ENCODE assay signal across 8 mouse cellular contexts in genomic region chr2:25546811-25547491, GRCm38 (mm10). TPM values are rescaled to one million over a fixed set of nuclear protein-coding genes. Genes with fewer than 3 reads are reported as not detected.
DNase-seq lines count a peak whose midpoint lies in the region; ATAC-seq and TF ChIP-seq lines count a peak whose summit lies in the region.

Traf2 (minus strand) TSS chr2:25546940.

- H3K4me2 ChIP-seq in heart, embryonic 15.5 days = peak within 1 kb of the TSS; percentile 76
- H3K4me2 ChIP-seq in liver, embryonic 14.5 days (ENCODE audit: low read depth) = peak within 1 kb of the TSS; percentile 95
- H3K4me2 ChIP-seq in neural tube, embryonic 11.5 days (ENCODE audit: low read depth) = peak within 1 kb of the TSS; percentile 63
- peak within 1 kb of the TSS; percentile 79 for H3K4me2 ChIP-seq in stomach, postnatal 0 days (replicated peaks; ENCODE audit: low read depth)

- peaks cover 24% of the 10 kb centered on the region for H3K4me1 ChIP-seq in forebrain, embryonic 10.5 days
- H3K4me1 ChIP-seq in heart, embryonic 15.5 days (replicated peaks) = peaks cover 16% of the 10 kb centered on the region
- peaks cover 5 to 13% of the 10 kb centered on the region in 2 experiments for H3K4me1 ChIP-seq in liver, embryonic 14.5 days (replicated peaks; ENCODE audit: control insufficient read depth in 2 of 2, insufficient read depth in 2 of 2, low read length in 1 of 2)
- peaks cover 5% of the 10 kb centered on the region for H3K4me1 ChIP-seq in neural tube, embryonic 11.5 days (ENCODE audit: control insufficient read depth, insufficient read depth, low read length)
- H3K4me1 ChIP-seq in stomach, postnatal 0 days (replicated peaks; ENCODE audit: control insufficient read depth, insufficient read depth) = no peaks in the 10 kb centered on the region

- peaks cover 11% of the 10 kb centered on the region; the same call in 1 of the 2 replicates for H3K36me3 ChIP-seq in forebrain, embryonic 10.5 days (replicated peaks)
- no peaks in the 10 kb centered on the region for H3K36me3 ChIP-seq in heart, embryonic 15.5 days
- H3K36me3 ChIP-seq in liver, embryonic 14.5 days (replicated peaks; ENCODE audit: control insufficient read depth, insufficient read depth, low read depth) = peaks cover 2% of the 10 kb centered on the region; the same call in 1 of the 2 replicates
- H3K36me3 ChIP-seq in neural tube, embryonic 11.5 days (ENCODE audit: control insufficient read depth, insufficient read depth, low read length) = no peaks in the 10 kb centered on the region
- H3K36me3 ChIP-seq in stomach, postnatal 0 days (ENCODE audit: control insufficient read depth, insufficient read depth, low read length) = no peaks in the 10 kb centered on the region

- peak; percentile 98 for ATAC-seq in heart, embryonic 15.5 days (replicated peaks; ENCODE audit: insufficient number of reproducible peaks, insufficient read depth, low FRiP score, low read depth)
- ATAC-seq in liver, embryonic 14.5 days (ENCODE audit: insufficient read depth) = peak; percentile 99
- peak; percentile 97 for ATAC-seq in neural tube, embryonic 11.5 days (ENCODE audit: insufficient read depth, low FRiP score, low TSS enrichment)
- peak; percentile 100 for ATAC-seq in stomach, postnatal 0 days (ENCODE audit: low FRiP score, low TSS enrichment)

- H3K9me3 ChIP-seq in forebrain, embryonic 10.5 days = no peaks in the 10 kb centered on the region
- H3K9me3 ChIP-seq in heart, embryonic 15.5 days (replicated peaks) = no peaks in the 10 kb centered on the region
- H3K9me3 ChIP-seq in liver, embryonic 14.5 days (ENCODE audit: control insufficient read depth, low read length) = no peaks in the 10 kb centered on the region
- no peaks in the 10 kb centered on the region for H3K9me3 ChIP-seq in neural tube, embryonic 11.5 days (ENCODE audit: control insufficient read depth, low read length)
- H3K9me3 ChIP-seq in stomach, postnatal 0 days (ENCODE audit: control insufficient read depth, low read length) = no peaks in the 10 kb centered on the region

- H3K9ac ChIP-seq in heart, embryonic 15.5 days = peak within 1 kb of the TSS; percentile 78
- peak within 1 kb of the TSS; percentile 91 for H3K9ac ChIP-seq in liver, embryonic 14.5 days (replicated peaks)
- H3K9ac ChIP-seq in neural tube, embryonic 11.5 days (ENCODE audit: low read length) = peak within 1 kb of the TSS; percentile 61
- H3K9ac ChIP-seq in stomach, postnatal 0 days (ENCODE audit: low read length) = peak within 1 kb of the TSS; percentile 80

- WGBS in forebrain, embryonic 10.5 days = 5% methylated on average over 48 of the region's 48 CpGs
- 2% methylated on average over 48 of the region's 48 CpGs for WGBS in heart, embryonic 15.5 days
- 3% methylated on average over 48 of the region's 48 CpGs for whole genome bisulfite sequencing in liver, embryonic 14.5 days (ENCODE audit: insufficient replicate concordance)
- WGBS in neural tube, embryonic 11.5 days = 3% methylated on average over 48 of the region's 48 CpGs
- WGBS in stomach, postnatal 0 days = 2% methylated on average over 48 of the region's 48 CpGs

- DNase-seq in CD8-positive naive resting alpha-beta T cell, adult 2 months (ENCODE audit: low read depth in 2 of 2, low spot score in 2 of 2) = peak; percentile 96 to 98
- DNase-seq in c-Kit-positive CD71-negative TER-119-negative erythroid progenitor cells, embryonic 14.5 days (ENCODE audit: low read depth) = peak; percentile 97
- peak; percentile 98 for DNase-seq in forebrain, embryonic 10.5 days (ENCODE audit: extremely low spot score, low spot score)
- DNase-seq in kidney, postnatal 25 days = peak; percentile 99 to 100
- DNase-seq in liver, embryonic 14.5 days (ENCODE audit: low read depth in 3 of 3, low spot score in 3 of 3) = peak; percentile 97 to 99 (median 98)
- peak; percentile 99 for DNase-seq in neural tube, embryonic 11.5 days (ENCODE audit: low spot score)
- peak; percentile 99 for DNase-seq in stomach, postnatal 0 days (ENCODE audit: low spot score)

- H3K27me3 ChIP-seq in forebrain, embryonic 10.5 days (ENCODE audit: poor library complexity, severe bottlenecking) = no peaks in the 10 kb centered on the region
- no peaks in the 10 kb centered on the region for H3K27me3 ChIP-seq in heart, embryonic 15.5 days
- no peaks in the 10 kb centered on the region for H3K27me3 ChIP-seq in liver, embryonic 14.5 days (ENCODE audit: control insufficient read depth, insufficient read depth, low read length)
- no peaks in the 10 kb centered on the region for H3K27me3 ChIP-seq in neural tube, embryonic 11.5 days (ENCODE audit: control insufficient read depth, insufficient read depth, low read length)
- H3K27me3 ChIP-seq in stomach, postnatal 0 days (ENCODE audit: control insufficient read depth, insufficient read depth, low read length) = no peaks in the 10 kb centered on the region

- peak within 1 kb of the TSS; percentile 94 for H3K27ac ChIP-seq in forebrain, embryonic 10.5 days
- H3K27ac ChIP-seq in heart, embryonic 15.5 days = peak within 1 kb of the TSS; percentile 83
- peak within 1 kb of the TSS; percentile 62 for H3K27ac ChIP-seq in liver, embryonic 14.5 days
- H3K27ac ChIP-seq in neural tube, embryonic 11.5 days (ENCODE audit: low read depth, low read length) = peak within 1 kb of the TSS; percentile 31; the same call in 1 of the 2 replicates
- peak within 1 kb of the TSS; percentile 61 for H3K27ac ChIP-seq in stomach, postnatal 0 days (replicated peaks)

- peak within 1 kb of the TSS; percentile 85 for H3K4me3 ChIP-seq in forebrain, embryonic 10.5 days
- H3K4me3 ChIP-seq in heart, embryonic 15.5 days = peak within 1 kb of the TSS; percentile 74
- peak within 1 kb of the TSS; percentile 72 to 86 for H3K4me3 ChIP-seq in liver, embryonic 14.5 days (ENCODE audit: insufficient read depth in 1 of 2, low read depth in 2 of 2, low read length in 2 of 2)
- H3K4me3 ChIP-seq in neural tube, embryonic 11.5 days (ENCODE audit: low read depth, low read length) = peak within 1 kb of the TSS; percentile 62
- peak within 1 kb of the TSS; percentile 76 for H3K4me3 ChIP-seq in stomach, postnatal 0 days (ENCODE audit: low read depth, low read length)

- TF ChIP-seq EP300 in liver, embryonic 14.5 days (IDR thresholded peaks at IDR 0.05; ENCODE audit: low read depth) = no peak
- peak; percentile 86 for TF ChIP-seq EP300 in stomach, postnatal 0 days (optimal IDR thresholded peaks at IDR 0.05)

- no peak for TF ChIP-seq CTCF in liver, embryonic 14.5 days (IDR thresholded peaks at IDR 0.05; ENCODE audit: low read depth)
- no peak for TF ChIP-seq CTCF in stomach, postnatal 0 days (IDR thresholded peaks at IDR 0.05; ENCODE audit: low read depth)

RNA-seq across cellular contexts. Expression of gene Traf2, which starts in this region (rescaled TPM):
- 40.2 and 42.6 TPM in 2 replicates for polyA plus RNA-seq in forebrain, embryonic 10.5 days (2016; fragmentation: Nextera tagmentation; extraction: Ambion mirVana)
- polyA plus RNA-seq in heart, embryonic 15.5 days (2015; fragmentation: Nextera tagmentation; extraction: Ambion mirVana) = 18.4 and 25.2 TPM in 2 replicates
- polyA plus RNA-seq in liver, embryonic 14.5 days (2012; rRNA removed) = 5.2 and 5.9 TPM in 2 replicates
- 12.3 and 14.4 TPM in 2 replicates for polyA plus RNA-seq in liver, embryonic 14.5 days (2014; fragmentation: Nextera tagmentation; extraction: Ambion mirVana)
- 29.5 and 34.7 TPM in 2 replicates for polyA plus RNA-seq in neural tube, embryonic 11.5 days (2014; fragmentation: Nextera tagmentation; extraction: Ambion mirVana)
- polyA plus RNA-seq in stomach, postnatal 0 days (2015; fragmentation: Nextera tagmentation; extraction: Ambion mirVana) = 15.9 and 16.0 TPM in 2 replicates

Comparison
In these comparisons a context has a peak if more than half of its experiments do, and no peak if none do; other contexts are left out.
1. Peak in every context shown above with its lines: DNase-seq, ATAC-seq, H3K4me3 ChIP-seq and H3K27ac ChIP-seq.
2. H3K27ac ChIP-seq: peak in every context shown above with its lines; median percentile 94 in forebrain, embryonic 10.5 days; 83 in heart, embryonic 15.5 days; 62 in liver, embryonic 14.5 days; 61 in stomach, postnatal 0 days; 31 in neural tube, embryonic 11.5 days.